Mouse (Mus musculus): ENCODE data around the gene Ttc29. TPM values are rescaled to one million over a fixed set of nuclear protein-coding genes. Genes with fewer than 3 reads are reported as not detected.

The Ttc29 gene
- polyA plus RNA-seq, 1 experiment from 2014 or later: 3.7 TPM

- Histone ChIP-seq H3K4me3 (ENCODE audit: low read length) (no peak overlapping the region), H3K9me3 (ENCODE audit: control insufficient read depth, low read length) (no peaks in the 10 kb centered on the region), H3K9ac (ENCODE audit: low read length) (no peak overlapping the region), H3K27ac (ENCODE audit: low read length) (no peak overlapping the region), H3K4me1 (replicated peaks; ENCODE audit: control insufficient read depth, insufficient read depth, low read length) (no peaks in the 10 kb centered on the region), H3K36me3 (ENCODE audit: control insufficient read depth, insufficient read depth, low read length) (no peaks in the 10 kb centered on the region), H3K4me2 (ENCODE audit: low read depth, low read length) (no peak overlapping the region), H3K27me3 (ENCODE audit: control insufficient read depth, insufficient read depth, low read depth, low read length) (no peaks in the 10 kb centered on the region)
- no peak for ATAC-seq (ENCODE audit: low read depth)
- WGBS: 29% methylated on average over 7 of the region's 7 CpGs
These were observed 90.5 kb downstream of the Ttc29 start for GRCm38 (mm10) chr8:78303579-78303978.

GRCm38 (mm10) chr8:78306604-78307003 is 93.5 kb downstream of the Ttc29 start:
- Histone ChIP-seq H3K27ac (ENCODE audit: low read length) (no peak overlapping the region), H3K9ac (ENCODE audit: low read length) (no peak overlapping the region), H3K27me3 (ENCODE audit: control insufficient read depth, insufficient read depth, low read depth, low read length) (no peaks in the 10 kb centered on the region), H3K36me3 (ENCODE audit: control insufficient read depth, insufficient read depth, low read length) (no peaks in the 10 kb centered on the region), H3K4me1 (replicated peaks; ENCODE audit: control insufficient read depth, insufficient read depth, low read length) (no peaks in the 10 kb centered on the region), H3K4me3 (ENCODE audit: low read length) (no peak overlapping the region), H3K4me2 (ENCODE audit: low read depth, low read length) (no peak overlapping the region), H3K9me3 (ENCODE audit: control insufficient read depth, low read length) (no peaks in the 10 kb centered on the region; the same call in 1 of the 2 replicates)
- no peak for ATAC-seq (ENCODE audit: low read depth)
- 46% methylated on average over 10 of the region's 10 CpGs for WGBS

- H3K36me3 ChIP-seq (ENCODE audit: control insufficient read depth, insufficient read depth, low read length): no peaks in the 10 kb centered on the region
- H3K27ac ChIP-seq (ENCODE audit: low read length): no peak overlapping the region
- no peaks in the 10 kb centered on the region for H3K4me1 ChIP-seq (replicated peaks; ENCODE audit: control insufficient read depth, insufficient read depth, low read length)
- H3K9me3 ChIP-seq (ENCODE audit: control insufficient read depth, low read length): no peaks in the 10 kb centered on the region; the same call in 1 of the 2 replicates
- no peak for ATAC-seq (ENCODE audit: low read depth)
- H3K27me3 ChIP-seq (ENCODE audit: control insufficient read depth, insufficient read depth, low read depth, low read length): no peaks in the 10 kb centered on the region
- H3K9ac ChIP-seq (ENCODE audit: low read length): no peak overlapping the region
- H3K4me3 ChIP-seq (ENCODE audit: low read length): no peak overlapping the region
- H3K4me2 ChIP-seq (ENCODE audit: low read depth, low read length): no peak overlapping the region
- 32% methylated on average over 4 of the region's 4 CpGs for WGBS
These were observed 94.0 kb downstream of the Ttc29 start for GRCm38 (mm10) chr8:78307131-78307530.

- 61% methylated on average over 6 of the region's 6 CpGs for WGBS
- Histone ChIP-seq H3K36me3 (ENCODE audit: control insufficient read depth, insufficient read depth, low read length) (no peaks in the 10 kb centered on the region), H3K27ac (ENCODE audit: low read length) (no peak overlapping the region), H3K4me1 (replicated peaks; ENCODE audit: control insufficient read depth, insufficient read depth, low read length) (no peaks in the 10 kb centered on the region), H3K9me3 (ENCODE audit: control insufficient read depth, low read length) (no peaks in the 10 kb centered on the region; the same call in 1 of the 2 replicates), H3K9ac (ENCODE audit: low read length) (no peak overlapping the region), H3K4me2 (ENCODE audit: low read depth, low read length) (no peak overlapping the region), H3K4me3 (ENCODE audit: low read length) (no peak overlapping the region), H3K27me3 (ENCODE audit: control insufficient read depth, insufficient read depth, low read depth, low read length) (no peaks in the 10 kb centered on the region)
- no peak for ATAC-seq (ENCODE audit: low read depth)
These were observed 96.4 kb downstream of the Ttc29 start for GRCm38 (mm10) chr8:78309539-78309938.

GRCm38 (mm10) chr8:78315576-78315975 is 102.5 kb downstream of the Ttc29 start:
- H3K27me3 ChIP-seq (ENCODE audit: control insufficient read depth, insufficient read depth, low read depth, low read length): no peaks in the 10 kb centered on the region
- no peak for ATAC-seq (ENCODE audit: low read depth)
- no peak overlapping the region for H3K27ac ChIP-seq (ENCODE audit: low read length)
- no peaks in the 10 kb centered on the region for H3K36me3 ChIP-seq (ENCODE audit: control insufficient read depth, insufficient read depth, low read length)
- no peaks in the 10 kb centered on the region for H3K4me1 ChIP-seq (replicated peaks; ENCODE audit: control insufficient read depth, insufficient read depth, low read length)
- H3K4me2 ChIP-seq (ENCODE audit: low read depth, low read length): no peak overlapping the region
- no peak overlapping the region for H3K4me3 ChIP-seq (ENCODE audit: low read length)
- H3K9ac ChIP-seq (ENCODE audit: low read length): no peak overlapping the region
- H3K9me3 ChIP-seq (ENCODE audit: control insufficient read depth, low read length): no peaks in the 10 kb centered on the region; the same call in 1 of the 2 replicates
- WGBS: 62% methylated on average over 9 of the region's 9 CpGs

GRCm38 (mm10) chr8:78317666-78318065 is 104.6 kb downstream of the Ttc29 start:
- H3K4me3 ChIP-seq (ENCODE audit: low read length): no peak overlapping the region
- H3K4me1 ChIP-seq (replicated peaks; ENCODE audit: control insufficient read depth, insufficient read depth, low read length): no peaks in the 10 kb centered on the region
- no peak for ATAC-seq (ENCODE audit: low read depth)
- no peak overlapping the region for H3K27ac ChIP-seq (ENCODE audit: low read length)
- H3K27me3 ChIP-seq (ENCODE audit: control insufficient read depth, insufficient read depth, low read depth, low read length): no peaks in the 10 kb centered on the region
- no peaks in the 10 kb centered on the region for H3K36me3 ChIP-seq (ENCODE audit: control insufficient read depth, insufficient read depth, low read length)
- H3K9me3 ChIP-seq (ENCODE audit: control insufficient read depth, low read length): no peaks in the 10 kb centered on the region
- no peak overlapping the region for H3K4me2 ChIP-seq (ENCODE audit: low read depth, low read length)
- 67% methylated on average over 2 of the region's 2 CpGs for WGBS
- H3K9ac ChIP-seq (ENCODE audit: low read length): no peak overlapping the region

- 72% methylated on average over 3 of the region's 3 CpGs for WGBS
- no peaks in the 10 kb centered on the region for H3K36me3 ChIP-seq (ENCODE audit: control insufficient read depth, insufficient read depth, low read length)
- no peak for ATAC-seq (ENCODE audit: low read depth)
These were observed 110.3 kb downstream of the Ttc29 start for GRCm38 (mm10) chr8:78323391-78323790.

GRCm38 (mm10) chr8:78340689-78341529 is 127.8 kb downstream of the Ttc29 start:
- no peak overlapping the region for H3K9ac ChIP-seq (ENCODE audit: low read length)
- no peak overlapping the region for H3K4me3 ChIP-seq (ENCODE audit: low read length)
- H3K4me1 ChIP-seq (replicated peaks; ENCODE audit: control insufficient read depth, insufficient read depth, low read length): no peaks in the 10 kb centered on the region
- WGBS: 64% methylated on average over 11 of the region's 11 CpGs
- H3K9me3 ChIP-seq (ENCODE audit: control insufficient read depth, low read length): no peaks in the 10 kb centered on the region
- no peak for ATAC-seq (ENCODE audit: low read depth)
- H3K36me3 ChIP-seq (ENCODE audit: control insufficient read depth, insufficient read depth, low read length): no peaks in the 10 kb centered on the region
- H3K4me2 ChIP-seq (ENCODE audit: low read depth, low read length): no peak overlapping the region
- no peak overlapping the region for H3K27ac ChIP-seq (ENCODE audit: low read length)
- no peaks in the 10 kb centered on the region for H3K27me3 ChIP-seq (ENCODE audit: control insufficient read depth, insufficient read depth, low read depth, low read length)

More at GRCm38 (mm10) chr8:78323391-78323790, 110.3 kb downstream of the Ttc29 start:
- Histone ChIP-seq H3K4me1 (replicated peaks; ENCODE audit: control insufficient read depth, insufficient read depth, low read length) (no peaks in the 10 kb centered on the region), H3K4me2 (ENCODE audit: low read depth, low read length) (no peak overlapping the region), H3K9ac (ENCODE audit: low read length) (no peak overlapping the region), H3K9me3 (ENCODE audit: control insufficient read depth, low read length) (no peaks in the 10 kb centered on the region), H3K27ac (ENCODE audit: low read length) (no peak overlapping the region), H3K27me3 (ENCODE audit: control insufficient read depth, insufficient read depth, low read depth, low read length) (no peaks in the 10 kb centered on the region), H3K4me3 (ENCODE audit: low read length) (no peak overlapping the region)

GRCm38 (mm10) chr8:78342151-78342550 is 129.1 kb downstream of the Ttc29 start:
- Histone ChIP-seq H3K36me3 (ENCODE audit: control insufficient read depth, insufficient read depth, low read length) (no peaks in the 10 kb centered on the region), H3K27me3 (ENCODE audit: control insufficient read depth, insufficient read depth, low read depth, low read length) (no peaks in the 10 kb centered on the region), H3K9ac (ENCODE audit: low read length) (no peak overlapping the region), H3K4me3 (ENCODE audit: low read length) (no peak overlapping the region), H3K27ac (ENCODE audit: low read length) (no peak overlapping the region), H3K4me2 (ENCODE audit: low read depth, low read length) (no peak overlapping the region), H3K4me1 (replicated peaks; ENCODE audit: control insufficient read depth, insufficient read depth, low read length) (no peaks in the 10 kb centered on the region), H3K9me3 (ENCODE audit: control insufficient read depth, low read length) (no peaks in the 10 kb centered on the region)
- ATAC-seq (ENCODE audit: low read depth): no peak
- WGBS: 71% methylated on average over 4 of the region's 4 CpGs
